Mouse (Mus musculus): ENCODE measurements around the gene Erbb3.

- no peak for TF ChIP-seq POLR2A (IDR thresholded peaks at IDR 0.05; ENCODE audit: borderline replicate concordance, extremely low read depth, low read depth, low read length)
- TF ChIP-seq CTCF (IDR thresholded peaks at IDR 0.05; ENCODE audit: insufficient read depth, low read length): no peak
Observed at GRCm38 (mm10) chr10:128614934-128615333, 25.5 kb upstream of the Erbb3 start.

All from lung, adult 2 months (tissue).